Mouse (Mus musculus) adrenal gland, postnatal 25 days (tissue): Measurements from ENCODE around the gene Olfr49. TPM values are rescaled to one million over a fixed set of nuclear protein-coding genes. Genes with fewer than 3 reads are reported as not detected.
"Not testable (repeated sequence)": the region's sequence is repeated elsewhere in the genome, so short reads cannot be mapped to it uniquely, and the experiment has no call there.

ENCODE experiments used
- DNase-seq: peaks from one replicate; pipeline ENCODE4 v3.0.0; 2021; ENCODE audit warnings: mixed read lengths
- total RNA-seq: library from RNA; stranded (reverse); gene quantifications from 2 replicates; pipeline ENCODE4 v1.2.3, GENCODE M21; 2021

The Olfr49 gene
- total RNA-seq, 1 experiment from 2014 or later, result not detected

DNA sequence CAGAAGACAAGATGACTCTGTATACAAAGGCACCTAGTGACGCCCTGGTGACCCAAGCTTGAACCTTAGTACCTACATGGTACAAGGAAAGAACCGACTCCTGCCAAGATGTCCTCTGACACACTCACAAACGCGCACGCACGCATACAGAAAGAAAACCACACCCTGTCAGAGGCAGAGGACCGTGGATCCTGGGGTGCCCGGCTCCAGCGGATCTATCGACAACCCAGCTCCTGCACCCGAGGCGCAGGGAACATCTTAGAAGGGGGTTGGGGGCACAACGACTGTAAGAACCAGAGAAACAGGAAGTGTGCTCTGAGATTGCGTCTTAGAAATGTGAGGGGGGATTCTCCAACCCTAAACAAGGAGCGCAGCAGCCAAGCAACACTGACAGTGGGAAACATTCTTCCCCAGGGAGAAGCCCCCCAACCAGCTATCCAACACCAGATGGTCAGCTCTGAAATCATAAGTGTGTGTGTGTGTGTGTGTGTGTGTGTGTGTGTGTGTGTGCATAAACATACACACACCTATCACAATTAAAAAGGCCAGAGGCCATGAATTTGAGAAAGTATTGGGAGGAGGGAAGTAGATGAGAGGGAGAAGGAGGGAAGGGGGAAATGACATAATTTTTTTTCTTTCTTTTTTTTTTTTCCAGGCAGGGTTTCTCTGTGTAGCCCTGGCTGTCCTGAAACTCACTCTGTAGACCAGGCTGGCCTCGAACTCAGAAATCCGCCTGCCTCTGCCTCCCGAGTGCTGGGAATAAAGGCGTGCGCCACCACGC, 53.4 kb downstream of the Olfr49 start:
- no peak for DNase-seq

DNA sequence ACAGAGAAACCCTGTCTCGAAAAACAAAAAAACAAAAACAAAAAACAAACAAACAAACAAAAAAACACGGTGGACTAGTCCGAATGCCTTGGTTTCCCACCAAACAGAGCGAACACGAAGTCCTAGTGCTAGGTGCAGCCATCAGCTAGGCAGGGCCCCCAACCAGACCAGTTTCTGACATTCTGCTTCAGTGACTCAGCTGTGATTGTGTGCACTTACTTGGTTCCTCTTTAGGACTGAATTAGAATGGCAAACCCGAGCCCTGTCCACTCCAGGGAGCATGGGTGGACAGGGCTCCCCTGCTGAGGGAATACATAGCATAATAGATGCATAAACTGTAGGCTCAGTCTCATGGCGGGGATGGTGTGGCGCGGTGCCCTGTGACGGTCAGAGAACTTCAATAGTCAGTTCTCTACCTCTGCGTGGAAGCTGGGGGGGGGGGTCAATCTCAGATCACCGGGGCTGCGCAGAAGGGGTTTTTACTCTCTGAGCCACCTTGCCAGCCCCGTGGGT, 54.0 kb downstream of the Olfr49 start:
- no peak for DNase-seq

DNA sequence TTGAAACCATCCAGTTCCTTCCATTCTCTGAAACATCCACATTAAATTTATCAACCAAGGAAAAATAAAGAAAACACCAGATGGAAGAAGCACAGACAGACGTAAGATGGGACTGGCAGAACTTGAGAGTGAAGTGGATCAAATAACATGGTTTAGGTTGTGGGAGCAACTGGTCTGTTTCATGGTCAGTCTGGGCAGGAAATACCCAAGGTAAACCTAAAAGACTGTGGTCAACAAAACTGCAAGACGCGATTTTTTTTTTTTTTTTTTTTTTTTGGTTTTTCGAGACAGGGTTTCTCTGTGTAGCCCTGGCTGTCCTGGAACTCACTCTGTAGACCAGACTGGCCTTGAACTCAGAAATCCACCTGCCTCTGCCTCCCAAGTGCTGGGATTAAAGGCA, 54.9 kb downstream of the Olfr49 start:
- not testable (repeated sequence) for DNase-seq

DNA sequence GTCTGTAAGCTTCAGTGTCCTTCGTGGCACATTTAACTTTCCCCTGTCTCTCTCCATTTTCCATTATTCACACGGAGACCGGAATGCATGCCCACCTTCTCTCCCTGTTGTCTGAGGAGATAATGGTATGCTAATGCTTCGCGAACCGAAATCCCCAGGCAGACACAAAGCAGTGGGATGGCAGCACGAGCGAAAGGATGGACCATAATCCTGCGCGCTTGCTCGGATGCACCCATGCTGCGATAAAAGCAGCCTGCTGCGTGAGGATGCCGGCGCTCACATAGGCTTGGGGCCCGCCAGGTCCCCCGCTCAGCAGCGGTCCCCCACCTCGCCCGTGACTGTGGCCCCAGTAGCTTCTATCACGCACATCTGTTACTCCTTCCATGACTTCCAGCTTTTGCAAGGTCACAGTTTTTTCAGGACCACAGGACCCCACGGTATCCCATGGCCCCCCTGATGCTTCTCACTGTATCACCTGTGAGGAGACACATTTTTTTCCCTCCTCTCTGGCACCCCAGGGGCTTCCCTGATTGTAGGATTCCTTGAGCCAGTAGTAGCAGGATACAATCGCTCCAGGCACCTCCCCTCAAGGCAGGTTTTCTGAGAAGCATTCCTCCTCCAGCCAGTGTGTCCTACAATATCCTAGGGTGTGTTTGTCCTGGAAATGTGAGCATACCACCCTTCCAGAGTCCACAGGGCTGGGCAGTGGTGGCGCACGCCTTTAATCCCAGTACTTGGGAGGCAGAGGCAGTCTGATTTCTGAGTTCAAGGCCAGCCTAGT, 55.6 kb downstream of the Olfr49 start:
- DNase-seq, result no peak

DNA sequence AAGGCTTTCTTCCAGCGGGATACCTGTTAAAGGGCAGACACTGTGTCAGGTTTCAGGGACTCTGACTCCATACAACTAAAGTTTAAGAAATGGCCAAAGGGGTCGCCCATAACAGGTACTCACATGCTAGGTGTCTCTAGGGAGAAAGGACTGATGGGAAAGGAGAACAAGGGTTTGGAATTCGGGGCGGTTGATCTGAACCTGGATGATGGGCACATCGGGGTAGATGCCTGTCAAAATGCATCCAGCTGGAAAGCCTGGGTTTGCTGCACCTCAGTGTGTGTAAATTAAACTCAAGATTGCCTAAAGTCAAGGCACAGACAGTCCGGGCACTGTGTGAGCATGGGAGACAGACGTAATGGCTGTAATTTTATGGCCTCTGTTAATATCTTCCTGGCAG, 56.2 kb downstream of the Olfr49 start:
- DNase-seq, result no peak

Other genes starting within 250 kb of the Olfr49 start
- 310 and 330 TPM in 2 replicates for gene Dad1, start 30.8 kb downstream of the Olfr49 start, total RNA-seq
- 630 and 676 TPM in 2 replicates for gene Abhd4, start 30.8 kb downstream of the Olfr49 start, total RNA-seq
- gene Oxa1l, start 75.9 kb upstream of the Olfr49 start, total RNA-seq, result 111 and 126 TPM in 2 replicates
- 5.4 and 5.9 TPM in 2 replicates for gene Slc7a7, start 132.8 kb upstream of the Olfr49 start, total RNA-seq
- 197 and 205 TPM in 2 replicates for gene Mrpl52, start 142.0 kb upstream of the Olfr49 start, total RNA-seq
- 56.4 and 68.5 TPM in 2 replicates for gene Mmp14, start 146.7 kb upstream of the Olfr49 start, total RNA-seq
- 109 and 130 TPM in 2 replicates for gene Lrp10, start 179.2 kb upstream of the Olfr49 start, total RNA-seq
- 0.64 and 0.67 TPM in 2 replicates for gene Rem2, start 191.2 kb upstream of the Olfr49 start, total RNA-seq
- 46.6 and 48.6 TPM in 2 replicates for gene Prmt5, start 232.6 kb upstream of the Olfr49 start, total RNA-seq